Mouse (Mus musculus): ENCODE data around the gene Spag7. TPM values are rescaled to one million over a fixed set of nuclear protein-coding genes. Genes with fewer than 3 reads are reported as not detected.

The Spag7 gene
- polyA plus RNA-seq, 1 experiment = 20.2 TPM

GRCm38 (mm10) chr11:70701984-70702733, 32.9 kb upstream of the Spag7 start:
- Histone ChIP-seq H3K4me1 (ENCODE audit: control insufficient read depth, insufficient read depth, insufficient read length) (peaks cover 8% of the 10 kb centered on the region; the same call in 1 of the 2 replicates), H3K27ac (ENCODE audit: insufficient read depth, low read length) (no peak overlapping the region), H3K36me3 (ENCODE audit: control insufficient read depth, insufficient read depth, low read length) (peaks cover 21% of the 10 kb centered on the region), H3K4me3 (ENCODE audit: extremely low read depth, insufficient read depth, insufficient read length) (no peak overlapping the region), H3K27me3 (ENCODE audit: control insufficient read depth, insufficient read depth, low read length) (no peaks in the 10 kb centered on the region)
- WGBS = 90% methylated on average over 6 of the region's 6 CpGs
- no peak for DNase-seq (ENCODE audit: low read depth in 1 of 2, low spot score in 2 of 2)
- no peak for TF ChIP-seq POLR2A (IDR thresholded peaks at IDR 0.05; ENCODE audit: low read depth, low read length)
- TF ChIP-seq CTCF (IDR thresholded peaks at IDR 0.05; ENCODE audit: extremely low read depth, insufficient read depth, insufficient read length, insufficient replicate concordance) = no peak

GRCm38 (mm10) chr11:70701221-70701955, 32.2 kb upstream of the Spag7 start:
- TF ChIP-seq CTCF (IDR thresholded peaks at IDR 0.05; ENCODE audit: extremely low read depth, insufficient read depth, insufficient read length, insufficient replicate concordance) = no peak
- no peak for TF ChIP-seq POLR2A (IDR thresholded peaks at IDR 0.05; ENCODE audit: low read depth, low read length)
- WGBS = 59% methylated on average over 10 of the region's 10 CpGs
- Histone ChIP-seq H3K27ac (ENCODE audit: insufficient read depth, low read length) (no peak overlapping the region), H3K36me3 (ENCODE audit: control insufficient read depth, insufficient read depth, low read length) (peaks cover 17% of the 10 kb centered on the region), H3K27me3 (ENCODE audit: control insufficient read depth, insufficient read depth, low read length) (no peaks in the 10 kb centered on the region), H3K4me1 (ENCODE audit: control insufficient read depth, insufficient read depth, insufficient read length) (peaks cover 8% of the 10 kb centered on the region; the same call in 1 of the 2 replicates), H3K4me3 (ENCODE audit: extremely low read depth, insufficient read depth, insufficient read length) (peak overlapping the region; percentile 78; the same call in 1 of the 2 replicates)
- DNase-seq (ENCODE audit: low read depth in 1 of 2, low spot score in 2 of 2) = no peak

GRCm38 (mm10) chr11:70700613-70701012, 31.4 kb upstream of the Spag7 start:
- Histone ChIP-seq H3K4me1 (ENCODE audit: control insufficient read depth, insufficient read depth, insufficient read length) (peaks cover 8% of the 10 kb centered on the region; the same call in 1 of the 2 replicates), H3K4me3 (ENCODE audit: extremely low read depth, insufficient read depth, insufficient read length) (peak overlapping the region; percentile 78), H3K27ac (ENCODE audit: insufficient read depth, low read length) (peak overlapping the region; percentile 35; the same call in 1 of the 2 replicates), H3K36me3 (ENCODE audit: control insufficient read depth, insufficient read depth, low read length) (peaks cover 12% of the 10 kb centered on the region), H3K27me3 (ENCODE audit: control insufficient read depth, insufficient read depth, low read length) (no peaks in the 10 kb centered on the region)
- WGBS = under 1% methylated on average over 34 of the region's 34 CpGs
- DNase-seq (ENCODE audit: low read depth in 1 of 2, low spot score in 2 of 2) = peak in 1 of 2 experiments; percentile 53
- TF ChIP-seq CTCF (IDR thresholded peaks at IDR 0.05; ENCODE audit: extremely low read depth, insufficient read depth, insufficient read length, insufficient replicate concordance) (no peak), POLR2A (IDR thresholded peaks at IDR 0.05; ENCODE audit: low read depth, low read length) (no peak)

- WGBS = 3% methylated on average over 67 of the region's 69 CpGs
- H3K4me3 ChIP-seq (ENCODE audit: extremely low read depth, insufficient read depth, insufficient read length) = peak within 1 kb of the TSS; percentile 78
- no peaks in the 10 kb centered on the region for H3K27me3 ChIP-seq (ENCODE audit: control insufficient read depth, insufficient read depth, low read length)
- H3K27ac ChIP-seq (ENCODE audit: insufficient read depth, low read length) = peak within 1 kb of the TSS; percentile 93
- peaks cover 8% of the 10 kb centered on the region; the same call in 1 of the 2 replicates for H3K4me1 ChIP-seq (ENCODE audit: control insufficient read depth, insufficient read depth, insufficient read length)
- DNase-seq (ENCODE audit: low read depth in 1 of 2, low spot score in 2 of 2) = peak; percentile 88 to 95
- peaks cover 7% of the 10 kb centered on the region; the same call in 1 of the 2 replicates for H3K36me3 ChIP-seq (ENCODE audit: control insufficient read depth, insufficient read depth, low read length)
- TF ChIP-seq POLR2A (IDR thresholded peaks at IDR 0.05; ENCODE audit: low read depth, low read length) = peak; percentile 84
- TF ChIP-seq CTCF (IDR thresholded peaks at IDR 0.05; ENCODE audit: extremely low read depth, insufficient read depth, insufficient read length, insufficient replicate concordance) = no peak
Measured at GRCm38 (mm10) chr11:70699722-70700556, 30.7 kb upstream of the Spag7 start, which contains the start of the genes Inca1 and Kif1c. Gene Inca1, minus strand, starts transcription at chr11:70700155. Gene Kif1c, plus strand, starts transcription at chr11:70700548.

GRCm38 (mm10) chr11:70699051-70699450, 29.8 kb upstream of the Spag7 start:
- Histone ChIP-seq H3K36me3 (ENCODE audit: control insufficient read depth, insufficient read depth, low read length) (0 out of 2 replicates have a peak, but pooled peaks cover 3% of the 10 kb centered on the region), H3K4me3 (ENCODE audit: extremely low read depth, insufficient read depth, insufficient read length) (no peak overlapping the region), H3K27ac (ENCODE audit: insufficient read depth, low read length) (no peak overlapping the region), H3K27me3 (ENCODE audit: control insufficient read depth, insufficient read depth, low read length) (no peaks in the 10 kb centered on the region), H3K4me1 (ENCODE audit: control insufficient read depth, insufficient read depth, insufficient read length) (peaks cover 8% of the 10 kb centered on the region; the same call in 1 of the 2 replicates)
- 89% methylated on average over 2 of the region's 2 CpGs for WGBS
- TF ChIP-seq POLR2A (IDR thresholded peaks at IDR 0.05; ENCODE audit: low read depth, low read length) (no peak), CTCF (IDR thresholded peaks at IDR 0.05; ENCODE audit: extremely low read depth, insufficient read depth, insufficient read length, insufficient replicate concordance) (no peak)
- no peak for DNase-seq (ENCODE audit: low read depth in 1 of 2, low spot score in 2 of 2)

GRCm38 (mm10) chr11:70697376-70697775, 28.2 kb upstream of the Spag7 start:
- Histone ChIP-seq H3K4me1 (ENCODE audit: control insufficient read depth, insufficient read depth, insufficient read length) (peaks cover 8% of the 10 kb centered on the region; the same call in 1 of the 2 replicates), H3K27ac (ENCODE audit: insufficient read depth, low read length) (no peak overlapping the region), H3K4me3 (ENCODE audit: extremely low read depth, insufficient read depth, insufficient read length) (no peak overlapping the region), H3K36me3 (ENCODE audit: control insufficient read depth, insufficient read depth, low read length) (no peaks in the 10 kb centered on the region), H3K27me3 (ENCODE audit: control insufficient read depth, insufficient read depth, low read length) (no peaks in the 10 kb centered on the region)
- DNase-seq (ENCODE audit: low read depth in 1 of 2, low spot score in 2 of 2) = no peak
- no peak for TF ChIP-seq POLR2A (IDR thresholded peaks at IDR 0.05; ENCODE audit: low read depth, low read length)
- no peak for TF ChIP-seq CTCF (IDR thresholded peaks at IDR 0.05; ENCODE audit: extremely low read depth, insufficient read depth, insufficient read length, insufficient replicate concordance)
- WGBS = 77% methylated on average over 3 of the region's 3 CpGs
